ENCODE assay signal across 19 mouse cellular contexts in genomic region chr5:118264279-118264678, GRCm38 (mm10). TPM values are rescaled to one million over a fixed set of nuclear protein-coding genes. Genes with fewer than 3 reads are reported as not detected.
DNase-seq lines count a peak whose midpoint lies in the region; ATAC-seq and TF ChIP-seq lines count a peak whose summit lies in the region.
"Had no signal": no experiment of that assay in that cellular context is flagged by ENCODE, and none has a peak within 500 bp of the region (broad histone marks: within the 10 kb centered on the region; RNA-seq: fewer than 3 reads in every experiment).

No protein-coding gene starts in this region.

- no peaks in the 10 kb centered on the region for H3K9me3 ChIP-seq in embryonic facial prominence, embryonic 11.5 days (replicated peaks; ENCODE audit: control insufficient read depth, low read length)
- no peaks in the 10 kb centered on the region for H3K9me3 ChIP-seq in embryonic facial prominence, embryonic 10.5 days
- no peaks in the 10 kb centered on the region for H3K9me3 ChIP-seq in kidney, postnatal 0 days (replicated peaks; ENCODE audit: low read length)
- H3K9me3 ChIP-seq: forebrain, embryonic 15.5 days; heart, embryonic 15.5 days; hindbrain, embryonic 15.5 days had no signal

- no peak overlapping the region for H3K27ac ChIP-seq in embryonic facial prominence, embryonic 11.5 days (replicated peaks; ENCODE audit: low read depth, low read length)
- H3K27ac ChIP-seq in embryonic facial prominence, embryonic 10.5 days (replicated peaks) = no peak overlapping the region
- no peak overlapping the region for H3K27ac ChIP-seq in kidney, postnatal 0 days
- H3K27ac ChIP-seq: forebrain, embryonic 15.5 days; heart, embryonic 15.5 days; hindbrain, embryonic 15.5 days had no signal

- TF ChIP-seq CTCF in kidney, postnatal 0 days (IDR thresholded peaks at IDR 0.05; ENCODE audit: low read depth) = peak; percentile 11; the same call in 1 of the 2 replicates

- no peak overlapping the region for H3K4me3 ChIP-seq in embryonic facial prominence, embryonic 11.5 days (ENCODE audit: low read depth, low read length)
- no peak overlapping the region for H3K4me3 ChIP-seq in embryonic facial prominence, embryonic 10.5 days
- H3K4me3 ChIP-seq in kidney, postnatal 0 days (replicated peaks; ENCODE audit: low read depth, low read length) = no peak overlapping the region
- H3K4me3 ChIP-seq: forebrain, embryonic 15.5 days; heart, embryonic 15.5 days; hindbrain, embryonic 15.5 days had no signal

- H3K4me2 ChIP-seq in embryonic facial prominence, embryonic 11.5 days (ENCODE audit: low read depth, low read length) = no peak overlapping the region
- no peak overlapping the region for H3K4me2 ChIP-seq in kidney, postnatal 0 days (ENCODE audit: low read length)
- H3K4me2 ChIP-seq: forebrain, embryonic 15.5 days; heart, embryonic 11.5 days; heart, embryonic 15.5 days; hindbrain, embryonic 15.5 days had no signal

- 70% methylated on average over 9 of the region's 9 CpGs for WGBS in embryonic facial prominence, embryonic 11.5 days
- WGBS in embryonic facial prominence, embryonic 10.5 days = 83% methylated on average over 9 of the region's 9 CpGs
- 62% methylated on average over 9 of the region's 9 CpGs for WGBS in kidney, postnatal 0 days

- H3K9ac ChIP-seq in embryonic facial prominence, embryonic 11.5 days (replicated peaks; ENCODE audit: low read length) = no peak overlapping the region
- H3K9ac ChIP-seq in kidney, postnatal 0 days (ENCODE audit: low read depth, low read length) = no peak overlapping the region
- H3K9ac ChIP-seq: forebrain, embryonic 15.5 days; heart, embryonic 15.5 days; hindbrain, embryonic 15.5 days had no signal

- 0 out of 2 replicates have a peak, but pooled peaks have one; percentile 11 for ATAC-seq in embryonic facial prominence, embryonic 11.5 days (replicated peaks; ENCODE audit: insufficient number of reproducible peaks, low FRiP score, low TSS enrichment, low read depth)
- no peak for ATAC-seq in kidney, postnatal 0 days (replicated peaks; ENCODE audit: low FRiP score, low read depth)
- ATAC-seq: forebrain, embryonic 15.5 days had no signal

- no peaks in the 10 kb centered on the region for H3K27me3 ChIP-seq in embryonic facial prominence, embryonic 11.5 days (ENCODE audit: control insufficient read depth, insufficient read depth, low read length)
- H3K27me3 ChIP-seq in embryonic facial prominence, embryonic 10.5 days (replicated peaks; ENCODE audit: low read depth, poor library complexity, severe bottlenecking) = peaks cover 16% of the 10 kb centered on the region
- H3K27me3 ChIP-seq in kidney, postnatal 0 days (ENCODE audit: insufficient read depth, low read length) = no peaks in the 10 kb centered on the region
- H3K27me3 ChIP-seq: CH12.LX; forebrain, embryonic 15.5 days had no signal

- no peak for DNase-seq in embryonic facial prominence, embryonic 11.5 days (ENCODE audit: low spot score)
- DNase-seq in embryonic facial prominence, embryonic 10.5 days (ENCODE audit: low spot score) = no peak
- DNase-seq in kidney, postnatal 0 days (ENCODE audit: low spot score) = no peak
- DNase-seq in kidney, adult 9 months = no peak
- peak; percentile 77 for DNase-seq in MN1 (ENCODE audit: low spot score)
- peak; percentile 52 for DNase-seq in brain, adult 2 months (ENCODE audit: low read depth, low spot score)
- no peak for DNase-seq in embryo, embryonic 10.5 days (ENCODE audit: low spot score)
- DNase-seq: adrenal gland, adult 8-10 months; cerebellum, adult 2 months; cerebellum, postnatal 14 days; gastrocnemius, postnatal 10 days; heart, adult 18-20 months; heart, postnatal 14 days; kidney, adult 11 months had no signal

- no peaks in the 10 kb centered on the region for H3K4me1 ChIP-seq in embryonic facial prominence, embryonic 11.5 days (ENCODE audit: control insufficient read depth, insufficient read depth, low read length)
- H3K4me1 ChIP-seq in embryonic facial prominence, embryonic 10.5 days = peaks cover 8% of the 10 kb centered on the region
- no peaks in the 10 kb centered on the region for H3K4me1 ChIP-seq in kidney, postnatal 0 days (replicated peaks; ENCODE audit: insufficient read depth, low read length)

- H3K36me3 ChIP-seq in embryonic facial prominence, embryonic 11.5 days (replicated peaks; ENCODE audit: control insufficient read depth, insufficient read depth, low read depth, low read length) = peaks cover 12% of the 10 kb centered on the region
- peaks cover 49% of the 10 kb centered on the region for H3K36me3 ChIP-seq in embryonic facial prominence, embryonic 10.5 days (replicated peaks)
- H3K36me3 ChIP-seq in kidney, postnatal 0 days (ENCODE audit: insufficient read depth, low read length) = peaks cover 20% of the 10 kb centered on the region

RNA-seq across cellular contexts. Expression of gene 2410131K14Rik, which starts 19.3 kb away (rescaled TPM):
- 10.8 and 11.6 TPM in 2 replicates for polyA plus RNA-seq in embryonic facial prominence, embryonic 11.5 days (2014; fragmentation: Nextera tagmentation; extraction: Ambion mirVana)
- polyA plus RNA-seq in embryonic facial prominence, embryonic 10.5 days (2016; fragmentation: Nextera tagmentation; extraction: Ambion mirVana) = 11.6 and 11.8 TPM in 2 replicates
- 7.7 TPM in 2 replicates for polyA plus RNA-seq in kidney, postnatal 0 days (2015; fragmentation: Nextera tagmentation; extraction: Ambion mirVana)

RNA-seq across cellular contexts. Expression of gene Rnft2, which starts 19.4 kb away (rescaled TPM):
- polyA plus RNA-seq in embryonic facial prominence, embryonic 11.5 days (2014; fragmentation: Nextera tagmentation; extraction: Ambion mirVana) = 4.3 TPM in 2 replicates
- 5.4 and 7.0 TPM in 2 replicates for polyA plus RNA-seq in embryonic facial prominence, embryonic 10.5 days (2016; fragmentation: Nextera tagmentation; extraction: Ambion mirVana)
- polyA plus RNA-seq in kidney, postnatal 0 days (2015; fragmentation: Nextera tagmentation; extraction: Ambion mirVana) = 1.6 TPM in 2 replicates

Comparison
In these comparisons a context has a peak if more than half of its experiments do, and no peak if none do; other contexts are left out.
1. DNase-seq: peak in MN1 (single experiment) and brain, adult 2 months (single experiment); none in embryonic facial prominence, embryonic 11.5 days (single experiment), embryonic facial prominence, embryonic 10.5 days (single experiment), kidney, postnatal 0 days (single experiment), kidney, adult 9 months (single experiment) and embryo, embryonic 10.5 days (single experiment).